Mouse (Mus musculus) E14TG2a.4 (cell line): ENCODE data around the gene Serpina12.

Experiments used
- CTCF ChIP-seq: conservative IDR thresholded peaks from 2 replicates; pipeline ENCODE4 v1.5.1; 2014; ENCODE audit warnings: low read length
- NANOG ChIP-seq: IDR thresholded peaks from 2 replicates; pipeline ENCODE4 v1.6.1; 2014; ENCODE audit warnings: borderline replicate concordance, low read length, mixed read lengths
- POU5F1 ChIP-seq: IDR thresholded peaks from 2 replicates; pipeline ENCODE4 v1.6.1; 2014; ENCODE audit warnings: low read length, borderline replicate concordance

DNA sequence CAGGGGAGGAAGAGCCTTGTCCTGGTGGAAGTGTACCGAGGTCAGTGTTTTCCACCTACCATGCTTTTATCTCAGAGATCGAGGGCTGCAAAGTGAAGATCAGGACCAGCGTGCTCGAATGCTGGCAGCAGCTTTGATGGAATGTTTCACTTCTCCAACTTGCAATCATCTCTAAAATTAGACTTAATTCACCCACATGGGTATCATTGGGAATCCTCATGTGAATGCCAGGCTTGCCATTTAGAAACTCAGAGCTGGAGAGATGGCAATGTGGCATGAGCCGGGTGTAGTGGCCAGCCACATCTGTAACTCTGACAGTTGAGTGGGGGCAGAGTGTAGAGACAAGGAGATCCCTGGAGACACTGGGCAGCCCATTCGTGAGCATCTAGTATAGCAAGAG lies 15.9 kb upstream of the Serpina12 start:
- no peak for TF ChIP-seq CTCF
- TF ChIP-seq POU5F1, result no peak
- TF ChIP-seq NANOG, result no peak
